Mouse (Mus musculus) lung, postnatal 0 days (tissue): Measurements from ENCODE around the gene Trim40. TPM values are rescaled to one million over a fixed set of nuclear protein-coding genes. Genes with fewer than 3 reads are reported as not detected.

Experiments
- ATAC-seq: fragments of 200-750 bp; cut with Nextera tagmentation; 2 replicates; pipeline ENCODE4 v1.8.0; 2017; ENCODE audit warnings: moderate library complexity
- DNase-seq: peaks from one replicate; pipeline ENCODE4 v3.0.0-alpha.2; 2016; ENCODE audit warnings: low spot score
- H3K27ac ChIP-seq: fragments of 300-500 bp; sonication (generic); 2 replicates; pipeline ENCODE4 v1.5.1; 2014; ENCODE audit warnings: antibody characterized with exemption, mild to moderate bottlenecking, low read length, mixed read lengths
- H3K27me3 ChIP-seq: fragments of 300-500 bp; sonication (generic); replicated peaks from 2 replicates; pipeline ENCODE4 v1.6.1; 2014; ENCODE audit warnings: low read length, mixed read lengths; ENCODE audit not compliant: insufficient read depth
- H3K36me3 ChIP-seq: fragments of 300-500 bp; sonication (generic); 2 replicates; pipeline ENCODE4 v1.6.1; 2014; ENCODE audit warnings: low read length, mixed read lengths; ENCODE audit not compliant: insufficient read depth
- H3K4me1 ChIP-seq: fragments of 300-500 bp; sonication (generic); 2 replicates; pipeline ENCODE4 v1.6.1; 2014; ENCODE audit warnings: antibody characterized with exemption, low read depth, low read length, mixed read lengths; ENCODE audit not compliant: insufficient read depth
- H3K4me2 ChIP-seq: fragments of 300-500 bp; sonication (generic); replicated peaks from 2 replicates; pipeline ENCODE4 v1.6.1; 2014; ENCODE audit warnings: low read depth, mild to moderate bottlenecking, low read length, moderate library complexity, mixed read lengths
- H3K4me3 ChIP-seq: fragments of 300-500 bp; sonication (generic); 2 replicates; pipeline ENCODE4 v1.5.1; 2014; ENCODE audit warnings: low read depth, low read length
- H3K9ac ChIP-seq: fragments of 300-500 bp; sonication (generic); replicated peaks from 2 replicates; pipeline ENCODE4 v1.6.1; 2014; ENCODE audit warnings: low read depth, mild to moderate bottlenecking
- H3K9me3 ChIP-seq: fragments of 300-500 bp; sonication (generic); 2 replicates; pipeline ENCODE4 v1.6.1; 2016; ENCODE audit warnings: low read length, mixed read lengths
- CTCF ChIP-seq: IDR thresholded peaks from 2 replicates; pipeline ENCODE4 v1.5.1; 2016; ENCODE audit warnings: antibody characterized with exemption, mild to moderate bottlenecking
- EP300 ChIP-seq: IDR thresholded peaks from 2 replicates; pipeline ENCODE4 v1.6.1; 2016; ENCODE audit warnings: antibody characterized with exemption, mild to moderate bottlenecking, control low read depth
- WGBS: fragments of 180-500 bp; shearing (Covaris S2); extraction: QIAGEN DNeasy Blood & Tissue Kit; methylation state at CpG from one replicate; pipeline ENCODE4 v1.1.7; 2014; 5-methylcytosine and 5-hydroxymethylcytosine counted together
- polyA plus RNA-seq: library from polyadenylated mRNA; unstranded; fragments of >200 nt; fragmentation: Nextera tagmentation; extraction: Ambion mirVana; gene quantifications from 2 replicates; pipeline ENCODE4 v1.2.1, GENCODE M21; 2015

Trim40 gene
- not detected in 2 replicates for polyA plus RNA-seq

- Histone ChIP-seq H3K9me3 (no peaks in the 10 kb centered on the region), H3K27ac (no peak within 1 kb of the TSS), H3K4me2 (no peak within 1 kb of the TSS), H3K27me3 (no peaks in the 10 kb centered on the region), H3K9ac (no peak within 1 kb of the TSS), H3K4me1 (no peaks in the 10 kb centered on the region), H3K36me3 (no peaks in the 10 kb centered on the region), H3K4me3 (no peak within 1 kb of the TSS)
- ATAC-seq (no peak), DNase-seq (no peak)
- WGBS = 87% methylated on average over 5 of the region's 5 CpGs
- TF ChIP-seq EP300 (no peak), CTCF (no peak)
Measured at GRCm38 (mm10) chr17:36890073-36890903, at the start of gene Trim40. Gene Trim40, minus strand, starts transcription at chr17:36890123.

- Histone ChIP-seq H3K9me3 (no peaks in the 10 kb centered on the region), H3K4me2 (no peak overlapping the region), H3K9ac (no peak overlapping the region), H3K4me1 (no peaks in the 10 kb centered on the region), H3K27ac (no peak overlapping the region), H3K27me3 (peaks cover 5% of the 10 kb centered on the region; the same call in 1 of the 2 replicates), H3K36me3 (no peaks in the 10 kb centered on the region), H3K4me3 (no peak overlapping the region)
- DNase-seq = no peak
- no peak for ATAC-seq
- 77% methylated on average over 2 of the region's 2 CpGs for WGBS
- TF ChIP-seq EP300 (no peak), CTCF (no peak)
Measured at GRCm38 (mm10) chr17:36938056-36938455, 48.1 kb upstream of the Trim40 start.

GRCm38 (mm10) chr17:36931806-36932205 is 41.9 kb upstream of the Trim40 start:
- H3K4me3 ChIP-seq = no peak overlapping the region
- ATAC-seq = peak; percentile 72
- no peaks in the 10 kb centered on the region for H3K36me3 ChIP-seq
- H3K27me3 ChIP-seq = no peaks in the 10 kb centered on the region
- peaks cover 7% of the 10 kb centered on the region; the same call in 1 of the 2 replicates for H3K4me1 ChIP-seq
- DNase-seq = peak; percentile 74
- H3K4me2 ChIP-seq = no peak overlapping the region
- TF ChIP-seq CTCF (no peak), EP300 (peak; percentile 70)
- no peaks in the 10 kb centered on the region for H3K9me3 ChIP-seq
- 7% methylated on average over 2 of the region's 2 CpGs for WGBS
- H3K27ac ChIP-seq = 0 out of 2 replicates have a peak overlapping the region, but pooled peaks have one; percentile 26
- no peak overlapping the region for H3K9ac ChIP-seq

- Histone ChIP-seq H3K27me3 (no peaks in the 10 kb centered on the region), H3K36me3 (no peaks in the 10 kb centered on the region), H3K27ac (0 out of 2 replicates have a peak overlapping the region, but pooled peaks have one; percentile 26), H3K4me3 (no peak overlapping the region), H3K4me1 (peaks cover 7% of the 10 kb centered on the region; the same call in 1 of the 2 replicates), H3K9ac (no peak overlapping the region), H3K9me3 (no peaks in the 10 kb centered on the region), H3K4me2 (no peak overlapping the region)
- TF ChIP-seq CTCF = no peak
- no peak for TF ChIP-seq EP300
- DNase-seq (no peak), ATAC-seq (no peak)
- 83% methylated on average over 4 of the region's 4 CpGs for WGBS
Measured at GRCm38 (mm10) chr17:36931130-36931529, 41.2 kb upstream of the Trim40 start.

- Histone ChIP-seq H3K9ac (no peak overlapping the region), H3K4me2 (no peak overlapping the region), H3K27me3 (no peaks in the 10 kb centered on the region), H3K4me1 (peaks cover 7% of the 10 kb centered on the region; the same call in 1 of the 2 replicates), H3K36me3 (no peaks in the 10 kb centered on the region), H3K27ac (no peak overlapping the region), H3K4me3 (no peak overlapping the region), H3K9me3 (no peaks in the 10 kb centered on the region)
- 63% methylated on average over 6 of the region's 6 CpGs for WGBS
- TF ChIP-seq EP300 = no peak
- ATAC-seq = peak; percentile 61
- DNase-seq = peak; percentile 22
Measured at GRCm38 (mm10) chr17:36930233-36930632, 40.3 kb upstream of the Trim40 start.

GRCm38 (mm10) chr17:36929236-36929932 is 39.5 kb upstream of the Trim40 start:
- no peak for TF ChIP-seq EP300
- TF ChIP-seq CTCF = no peak
- no peak overlapping the region for H3K4me3 ChIP-seq
- no peak overlapping the region for H3K27ac ChIP-seq
- no peaks in the 10 kb centered on the region for H3K36me3 ChIP-seq
- H3K27me3 ChIP-seq = no peaks in the 10 kb centered on the region
- ATAC-seq (no peak), DNase-seq (no peak)
- H3K4me2 ChIP-seq = no peak overlapping the region
- no peak overlapping the region for H3K9ac ChIP-seq
- 64% methylated on average over 12 of the region's 12 CpGs for WGBS
- H3K4me1 ChIP-seq = peaks cover 7% of the 10 kb centered on the region; the same call in 1 of the 2 replicates
- H3K9me3 ChIP-seq = no peaks in the 10 kb centered on the region
